Mouse (Mus musculus) gastrocnemius, adult 18-20 months (tissue): ENCODE measurements around the gene Sqstm1. TPM values are rescaled to one million over a fixed set of nuclear protein-coding genes. Genes with fewer than 3 reads are reported as not detected.

ENCODE experiments used
- DNase-seq: peaks from one replicate; pipeline ENCODE4 v3.0.0; 2021; ENCODE audit warnings: low spot score
- long read RNA-seq, 2 experiments: library from polyadenylated mRNA; stranded (forward); transcript quantifications; one replicate each; pipeline ENCODE4 v2.0.0; 2021
- total RNA-seq, 2 experiments: library from RNA; stranded (reverse); gene quantifications; 2 replicates each; pipeline ENCODE4 v1.2.3; 2021

Sqstm1 gene
- total RNA-seq, result 100 to 1,000 TPM; 521 to 604 TPM
- long read RNA-seq, experiment 1, transcript Sqstm1-202 (8 exons, 2,037 nt), result major isoform, 354 of 480 reads
- long read RNA-seq, experiment 1, transcript Sqstm1-201 (8 exons, 2,673 nt), result minor isoform, 48 of 480 reads
- long read RNA-seq, experiment 1, partial matches to known transcripts, result 44 of 480 reads
- long read RNA-seq, experiment 1, other reads (novel, unspliced or antisense), result 34 of 480 reads
- long read RNA-seq, experiment 2, transcript Sqstm1-201 (8 exons, 2,673 nt), result minor isoform, 48 of 486 reads
- long read RNA-seq, experiment 2, transcript Sqstm1-202 (8 exons, 2,037 nt), result major isoform, 347 of 486 reads
- long read RNA-seq, experiment 2, partial matches to known transcripts, result 46 of 486 reads
- long read RNA-seq, experiment 2, other reads (novel, unspliced or antisense), result 44 of 486 reads

- peak; percentile 86 for DNase-seq
Observed at GRCm38 (mm10) chr11:50210505-50211151, at the start of gene Sqstm1, which contains the start of gene Mgat4b. Gene Sqstm1 (minus strand): TSS chr11:50210827. Gene Mgat4b (plus strand): TSS chr11:50210890.

GRCm38 (mm10) chr11:50258310-50258709 is 47.7 kb upstream of the Sqstm1 start:
- DNase-seq, result no peak

GRCm38 (mm10) chr11:50256615-50257014 is 46.0 kb upstream of the Sqstm1 start:
- no peak for DNase-seq

GRCm38 (mm10) chr11:50254010-50254580 is 43.5 kb upstream of the Sqstm1 start:
- DNase-seq, result no peak

GRCm38 (mm10) chr11:50253393-50253792 is 42.8 kb upstream of the Sqstm1 start:
- DNase-seq, result no peak

GRCm38 (mm10) chr11:50252684-50253265 is 42.1 kb upstream of the Sqstm1 start:
- DNase-seq, result no peak

GRCm38 (mm10) chr11:50252166-50252565 is 41.5 kb upstream of the Sqstm1 start:
- no peak for DNase-seq

GRCm38 (mm10) chr11:50248473-50249171 is 38.0 kb upstream of the Sqstm1 start:
- DNase-seq, result no peak

GRCm38 (mm10) chr11:50245269-50245668 is 34.6 kb upstream of the Sqstm1 start:
- DNase-seq, result no peak

- DNase-seq, result no peak
Observed at GRCm38 (mm10) chr11:50243926-50244325, 33.3 kb upstream of the Sqstm1 start.

- DNase-seq, result no peak
Observed at GRCm38 (mm10) chr11:50240235-50240911, 29.7 kb upstream of the Sqstm1 start.

GRCm38 (mm10) chr11:50238821-50239791 is 28.5 kb upstream of the Sqstm1 start:
- no peak for DNase-seq

GRCm38 (mm10) chr11:50238324-50238723 is 27.7 kb upstream of the Sqstm1 start, which contains the start of gene Ltc4s:
Gene Ltc4s (minus strand): TSS chr11:50238616.
- DNase-seq, result no peak

GRCm38 (mm10) chr11:50236937-50237835 is 26.6 kb upstream of the Sqstm1 start:
- DNase-seq, result no peak

- DNase-seq, result peak; percentile 89
Observed at GRCm38 (mm10) chr11:50236540-50236936, 25.9 kb upstream of the Sqstm1 start.

GRCm38 (mm10) chr11:50234606-50235005 is 24.0 kb upstream of the Sqstm1 start:
- no peak for DNase-seq

- DNase-seq, result no peak
Observed at GRCm38 (mm10) chr11:50233993-50234392, 23.4 kb upstream of the Sqstm1 start.

- no peak for DNase-seq
Observed at GRCm38 (mm10) chr11:50233022-50233421, 22.4 kb upstream of the Sqstm1 start.
